Mouse (Mus musculus) hindlimb bud, embryonic 11.5 days (tissue): ENCODE data around the gene Pxn.

ENCODE experiments used
- DNase-seq: peaks from one replicate; pipeline ENCODE4 v3.0.0-alpha.2; 2012; ENCODE audit warnings: low read depth, low spot score; ENCODE audit errors: extremely low spot score

Pxn gene

GRCm38 (mm10) chr5:115525416-115525815 is 18.9 kb downstream of the Pxn start:
- DNase-seq, result no peak

- no peak for DNase-seq
Measured at GRCm38 (mm10) chr5:115525943-115526342, 19.5 kb downstream of the Pxn start.

DNA sequence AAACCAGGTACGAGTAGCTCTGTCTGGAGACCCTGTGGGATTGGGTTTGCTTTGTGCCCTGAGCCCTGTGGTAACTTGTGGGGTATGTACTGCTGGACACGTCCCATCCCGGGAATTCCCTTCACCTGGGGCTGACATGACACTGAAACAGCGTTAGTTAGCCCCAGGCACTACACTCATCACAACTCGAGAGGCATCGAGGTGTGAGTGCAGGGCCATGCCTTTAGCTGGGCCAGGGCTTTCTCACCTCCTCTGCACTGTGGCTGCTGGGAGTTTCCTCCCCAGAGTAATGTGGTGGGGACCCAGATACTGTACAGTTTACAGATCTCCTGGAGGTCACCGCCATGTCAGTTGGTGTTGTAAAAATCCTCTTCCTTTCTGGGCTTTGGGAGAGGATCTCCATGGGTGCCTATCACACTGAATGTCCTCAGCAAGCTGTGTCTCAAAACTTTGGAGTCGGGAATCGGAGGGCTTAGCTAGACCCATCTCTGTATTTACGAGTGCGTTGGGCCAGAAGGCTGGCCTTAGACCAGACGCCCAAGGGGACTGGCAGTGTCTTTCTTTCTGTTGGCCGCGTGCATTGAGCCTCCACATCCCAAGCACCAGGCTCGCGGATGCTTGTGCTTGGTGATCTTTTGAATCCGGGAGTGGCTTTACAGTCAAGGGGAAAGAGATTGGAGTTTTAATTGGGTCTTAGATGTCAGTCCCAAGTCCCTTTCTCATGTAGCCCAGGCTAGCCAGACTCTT is 20.2 kb downstream of the Pxn start:
- no peak for DNase-seq

DNA sequence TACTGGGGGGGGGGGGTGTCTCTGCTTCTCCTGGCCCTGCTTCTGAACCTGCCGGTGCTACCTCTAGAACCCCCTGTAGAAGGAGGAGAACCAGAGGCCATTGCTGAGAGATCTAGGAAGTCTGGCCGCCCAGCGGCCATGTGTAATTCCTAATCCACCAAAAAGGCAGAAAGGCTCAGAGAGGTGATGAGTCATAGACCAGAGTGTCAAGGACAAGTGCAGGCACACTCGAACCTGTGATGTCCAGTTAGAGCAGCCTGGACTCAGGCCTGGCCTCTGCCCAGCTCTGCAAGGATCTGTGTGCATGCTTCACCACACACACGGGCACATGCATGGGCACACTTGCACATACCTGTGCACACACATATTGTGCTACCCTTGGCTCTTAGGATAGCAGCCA is 21.7 kb downstream of the Pxn start:
- no peak for DNase-seq

DNA sequence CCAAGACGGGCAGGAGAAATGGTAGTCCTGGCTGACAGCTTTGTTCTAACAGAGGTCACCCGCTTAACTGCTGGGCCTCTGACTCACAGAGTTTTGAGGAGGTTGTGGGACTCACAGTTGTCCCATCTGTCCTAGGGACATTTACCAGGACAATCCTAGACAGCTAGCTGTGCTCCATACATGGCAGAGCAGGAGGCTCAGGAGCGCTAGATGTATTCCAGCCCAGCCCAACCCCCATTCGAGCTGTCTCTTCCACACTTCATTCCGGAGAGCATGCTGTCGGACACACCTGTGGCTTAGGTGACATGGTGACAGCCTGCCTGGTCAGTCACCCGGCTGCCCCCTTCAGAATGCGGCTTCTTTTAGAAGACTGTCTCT is 22.9 kb downstream of the Pxn start:
- DNase-seq, result no peak

DNA sequence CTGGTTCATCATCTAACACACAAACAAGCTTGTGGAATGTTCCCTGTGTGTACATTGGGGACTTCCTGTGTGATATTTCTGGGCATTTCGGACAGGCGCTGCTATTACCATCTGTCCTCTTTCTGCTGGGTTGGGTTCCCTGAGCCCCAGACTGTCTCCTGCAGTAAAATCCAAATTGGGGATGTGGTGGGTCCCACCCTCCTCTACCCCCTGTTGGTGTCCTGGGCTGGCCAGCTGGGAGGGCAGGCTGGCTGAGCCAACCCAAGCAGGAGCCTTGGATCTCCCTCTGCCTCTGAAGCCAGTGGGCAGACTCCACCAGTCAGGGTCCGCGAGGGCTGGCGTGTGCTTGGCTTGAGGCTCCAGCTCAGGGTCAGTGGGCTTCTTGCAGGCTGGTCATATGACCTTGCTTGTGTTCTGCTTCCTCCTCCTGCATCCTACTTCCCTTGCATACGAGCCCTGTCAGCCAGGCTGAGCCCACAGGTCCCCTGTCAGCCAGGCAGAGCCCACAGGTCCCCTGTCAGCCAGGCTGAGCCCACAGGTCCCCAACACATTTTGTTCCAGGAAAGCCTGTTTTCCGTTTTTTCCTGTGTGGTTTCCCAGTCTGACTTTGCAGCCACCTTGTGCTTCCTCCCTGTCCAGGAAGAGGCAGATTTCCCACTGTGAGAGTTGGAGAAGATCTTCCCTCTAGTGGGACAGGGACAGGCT is 23.4 kb downstream of the Pxn start:
- DNase-seq, result no peak

DNA sequence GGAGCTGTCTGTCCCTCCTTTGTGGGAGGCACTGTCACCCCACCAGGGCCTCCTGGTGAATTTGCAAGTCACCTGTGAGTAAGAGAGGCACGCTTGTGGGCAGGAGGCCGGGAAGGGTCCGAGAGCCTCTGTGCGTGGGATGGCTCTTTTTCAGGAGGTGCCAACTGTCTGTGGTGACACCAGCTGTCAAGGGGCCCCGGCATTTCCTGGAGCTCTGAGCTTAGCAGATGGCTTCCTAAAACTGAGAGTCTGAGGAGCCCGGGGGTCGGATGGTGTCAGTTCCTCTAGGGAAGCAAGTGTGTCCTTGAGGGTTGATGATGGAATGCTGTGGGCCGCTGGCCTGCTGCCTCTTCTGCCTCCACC is 24.0 kb downstream of the Pxn start:
- DNase-seq, result no peak

- DNase-seq, result no peak
Measured at GRCm38 (mm10) chr5:115531671-115532270, 25.3 kb downstream of the Pxn start.

DNA sequence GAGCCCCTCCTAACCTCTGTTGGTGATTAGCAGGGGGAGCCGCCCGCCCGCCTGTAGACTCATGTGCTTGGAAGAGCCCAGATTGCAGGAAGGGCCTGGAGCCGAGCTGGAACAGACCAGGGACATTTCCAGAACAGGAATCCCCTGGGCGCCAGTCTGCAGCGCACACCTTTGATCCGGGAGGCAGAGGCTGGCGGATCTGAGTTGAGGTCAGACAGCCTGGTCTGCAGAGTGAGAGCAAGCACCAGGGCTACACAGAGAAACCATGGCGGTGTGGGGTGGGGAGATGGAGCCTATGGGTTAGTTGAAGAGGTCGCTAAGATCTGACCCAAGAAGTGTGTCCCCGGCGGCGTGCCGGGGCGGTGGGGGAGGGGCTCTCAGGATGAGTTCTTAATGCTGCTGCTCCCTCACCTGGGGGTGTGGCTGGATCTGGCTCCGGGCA is 27.8 kb downstream of the Pxn start:
- no peak for DNase-seq

DNA sequence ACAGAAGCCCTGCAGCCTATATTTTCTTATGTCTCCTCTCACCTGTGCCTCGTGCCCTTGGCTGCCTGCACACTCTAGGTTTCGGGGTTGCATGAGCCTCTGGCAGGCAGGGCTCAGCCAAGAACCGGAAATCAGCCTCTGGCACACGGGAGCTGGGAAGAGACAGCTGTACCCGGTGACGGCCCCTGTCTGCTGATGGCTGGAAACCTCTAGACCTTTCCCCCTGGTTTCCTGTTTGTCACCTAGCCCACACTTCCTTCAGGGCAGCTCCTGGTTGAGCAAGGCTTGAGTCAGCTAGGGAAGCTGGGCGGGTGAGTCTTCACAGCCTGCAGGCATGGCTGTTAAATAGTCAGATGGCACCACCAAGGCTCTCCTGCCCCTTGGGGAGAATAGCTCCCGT is 28.4 kb downstream of the Pxn start:
- no peak for DNase-seq

DNA sequence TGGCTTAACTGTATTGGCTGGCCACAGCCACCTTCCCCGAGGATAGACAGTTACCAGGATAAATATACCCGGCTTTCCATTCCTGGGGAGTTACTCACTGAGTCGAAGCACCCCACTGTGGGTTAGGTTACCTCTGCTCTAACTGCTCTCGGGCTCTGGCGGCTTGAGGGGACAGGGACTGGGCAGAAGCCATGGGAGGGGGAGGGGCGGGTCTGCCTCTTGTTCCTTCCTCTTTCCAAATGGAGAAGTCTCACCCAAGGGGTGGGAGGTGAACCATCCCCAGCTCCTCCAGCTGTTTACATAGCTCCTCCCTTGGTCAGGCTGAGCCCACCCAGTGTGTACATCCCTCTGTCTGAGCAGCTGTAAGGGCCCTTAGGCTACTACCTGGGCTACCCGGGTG is 29.2 kb downstream of the Pxn start:
- DNase-seq, result no peak

DNA sequence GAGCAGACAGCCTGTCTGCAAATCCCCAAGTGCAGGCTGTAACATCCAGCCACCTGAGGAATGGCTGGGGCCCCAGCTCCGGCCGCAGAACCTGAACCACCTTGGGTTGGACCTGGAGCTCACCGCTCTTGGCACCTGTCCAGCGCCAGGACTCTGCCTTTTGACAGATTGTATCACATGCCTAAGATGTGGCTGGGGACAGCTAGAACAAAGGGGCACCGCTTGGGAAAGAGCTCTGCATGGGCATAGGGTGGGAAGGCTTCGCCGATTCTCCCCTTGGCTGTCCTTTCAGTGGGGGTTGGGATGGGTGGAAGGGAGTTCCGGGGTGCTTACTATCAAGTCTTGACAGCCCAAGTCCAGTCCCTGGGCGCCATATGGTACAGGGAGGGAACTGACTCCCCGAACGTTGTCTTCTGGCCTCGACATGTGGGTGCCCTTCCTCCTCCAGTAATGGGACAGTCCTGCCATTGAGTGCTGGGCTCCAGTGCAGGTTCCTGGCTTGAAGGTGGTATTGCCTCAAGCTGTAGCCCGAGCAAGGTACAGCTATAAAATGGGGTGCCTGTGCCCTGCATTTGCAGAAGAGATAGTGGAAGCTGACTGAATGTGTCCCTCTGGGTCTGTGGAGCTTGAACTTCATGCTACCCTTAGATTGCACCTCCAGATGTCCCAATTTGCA is 31.7 kb downstream of the Pxn start:
- DNase-seq, result no peak

DNA sequence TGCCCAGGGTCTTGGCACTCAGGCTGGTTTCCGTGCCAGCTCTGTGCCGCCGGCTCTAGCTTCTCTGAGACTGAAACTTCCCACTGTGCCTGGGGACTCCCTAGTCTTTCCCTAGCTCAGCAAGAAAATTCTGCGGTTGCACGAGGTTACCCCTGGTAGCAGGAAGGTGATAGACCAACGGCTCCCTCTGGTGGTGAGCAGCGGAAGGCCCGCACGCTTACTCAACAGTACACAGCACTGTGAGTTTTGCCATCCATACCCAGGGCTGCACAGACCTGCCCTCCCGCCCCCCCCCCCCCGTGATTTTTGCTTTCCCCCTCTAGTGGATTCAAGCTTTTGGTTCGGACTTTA is 32.2 kb downstream of the Pxn start:
- DNase-seq, result peak; percentile 77

- DNase-seq, result no peak
Measured at GRCm38 (mm10) chr5:115542635-115543384, 36.3 kb downstream of the Pxn start.

DNA sequence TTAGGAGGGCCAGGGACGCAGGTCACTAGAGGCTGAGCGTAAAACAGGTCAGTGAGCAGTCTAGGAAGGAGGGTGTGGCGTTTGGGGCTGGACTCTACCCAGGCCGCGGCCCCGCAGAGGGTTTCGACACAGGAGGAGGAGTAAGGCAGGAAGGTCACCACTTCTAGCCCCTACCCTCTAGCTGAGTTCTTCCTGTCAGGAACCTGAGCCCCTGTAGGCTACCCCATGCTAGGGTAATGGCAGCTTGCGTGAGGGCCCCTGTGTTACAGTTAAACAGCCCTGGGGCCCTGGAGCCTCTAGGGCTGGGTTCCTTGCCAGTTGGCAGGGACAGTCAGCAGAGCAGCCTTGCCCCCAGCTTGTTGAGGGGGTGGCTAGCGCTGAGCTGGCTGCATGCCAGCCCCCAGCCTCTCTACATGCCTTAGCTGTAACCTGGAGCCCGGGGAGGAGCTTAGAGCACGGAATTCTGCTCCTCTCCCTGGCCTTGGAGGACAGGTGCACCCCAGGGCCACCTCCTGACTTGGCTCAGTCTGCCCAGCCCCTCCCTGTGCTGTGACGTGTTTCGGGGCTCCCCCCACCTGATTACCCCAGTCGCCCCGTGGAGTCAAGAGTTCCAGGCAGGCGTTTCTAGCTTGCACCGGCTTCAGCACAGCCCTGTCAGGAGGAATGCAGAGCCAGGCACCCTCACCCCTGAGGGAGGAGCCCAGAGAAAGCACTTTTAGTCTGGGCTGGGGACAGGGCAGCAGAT is 37.2 kb downstream of the Pxn start:
- no peak for DNase-seq

GRCm38 (mm10) chr5:115544655-115545185 is 38.2 kb downstream of the Pxn start:
- DNase-seq, result no peak

DNA sequence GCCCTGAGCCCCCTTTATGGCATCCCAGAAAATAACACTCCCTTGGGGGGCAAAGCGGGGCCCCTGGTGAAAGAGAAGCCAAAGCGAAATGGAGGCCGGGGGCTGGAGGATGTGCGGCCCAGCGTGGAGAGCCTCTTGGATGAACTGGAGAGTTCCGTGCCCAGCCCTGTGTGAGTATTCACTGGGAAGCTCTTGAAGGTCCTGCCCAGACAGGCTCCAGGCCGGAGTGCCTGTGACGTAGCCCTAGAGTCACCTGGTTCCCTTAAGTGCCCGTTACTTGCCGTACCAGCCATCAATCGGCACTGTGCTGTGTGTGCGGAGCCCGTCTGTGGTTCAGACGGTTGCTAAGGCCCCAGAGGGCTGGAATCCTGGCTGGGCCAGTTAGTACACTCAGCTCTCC is 39.2 kb downstream of the Pxn start:
- DNase-seq, result no peak

- no peak for DNase-seq
Measured at GRCm38 (mm10) chr5:115546536-115546935, 40.1 kb downstream of the Pxn start.

- DNase-seq, result no peak
Measured at GRCm38 (mm10) chr5:115547014-115547413, 40.5 kb downstream of the Pxn start.

DNA sequence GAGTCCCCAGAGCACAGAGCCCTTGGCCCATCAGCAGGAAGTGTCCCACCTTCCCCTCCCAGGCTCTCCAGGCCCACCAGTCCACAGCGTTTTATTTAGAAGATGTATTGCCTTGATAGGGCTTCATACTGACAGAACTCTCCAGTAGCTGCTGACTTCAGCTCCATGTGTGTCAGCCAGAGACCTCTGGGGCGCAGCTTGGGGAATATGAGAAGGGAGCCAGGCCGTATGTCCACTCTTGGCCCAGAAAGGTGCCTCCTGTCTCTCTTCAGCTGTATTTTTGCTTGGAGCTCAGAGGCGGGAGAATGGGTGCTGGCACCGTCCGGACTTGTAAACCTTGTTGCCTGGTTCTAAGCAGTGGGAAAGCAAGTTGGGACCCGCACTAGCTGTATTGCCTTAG is 40.9 kb downstream of the Pxn start:
- no peak for DNase-seq
